Mouse (Mus musculus) neural tube, embryonic 14.5 days (tissue): ENCODE results near the gene Il11ra1. TPM values are rescaled to one million over a fixed set of nuclear protein-coding genes. Genes with fewer than 3 reads are reported as not detected.
"Not testable (repeated sequence)": the region's sequence is repeated elsewhere in the genome, so short reads cannot be mapped to it uniquely, and the experiment has no call there.

Experiments
- ATAC-seq: fragments of 200-750 bp; cut with Nextera tagmentation; 2 replicates; pipeline ENCODE4 v1.8.0; 2017; ENCODE audit warnings: low read depth, mild to moderate bottlenecking, moderate TSS enrichment, moderate library complexity
- H3K27ac ChIP-seq: fragments of 300-500 bp; sonication (generic); 2 replicates; pipeline ENCODE4 v1.5.1; 2014; ENCODE audit warnings: low read depth, mild to moderate bottlenecking, control low read depth, low read length, moderate library complexity, mixed read lengths
- H3K27me3 ChIP-seq: fragments of 300-500 bp; sonication (generic); 2 replicates; pipeline ENCODE4 v1.6.1; 2014; ENCODE audit warnings: low read length; ENCODE audit not compliant: control insufficient read depth, insufficient read depth
- H3K36me3 ChIP-seq: fragments of 300-500 bp; sonication (generic); 2 replicates; pipeline ENCODE4 v1.6.1; 2014; ENCODE audit warnings: low read length, mixed read lengths; ENCODE audit not compliant: control insufficient read depth, insufficient read depth
- H3K4me1 ChIP-seq: fragments of 300-500 bp; sonication (generic); 2 replicates; pipeline ENCODE4 v1.6.1; 2014; ENCODE audit warnings: low read length; ENCODE audit not compliant: control insufficient read depth, insufficient read depth
- H3K4me2 ChIP-seq: fragments of 300-500 bp; sonication (generic); 2 replicates; pipeline ENCODE4 v1.6.1; 2014; ENCODE audit warnings: mild to moderate bottlenecking, low read depth, low read length, control low read depth
- H3K4me3 ChIP-seq: fragments of 300-500 bp; sonication (generic); 2 replicates; pipeline ENCODE4 v1.5.1; 2014; ENCODE audit warnings: low read depth, low read length, control low read depth, mixed read lengths
- H3K9ac ChIP-seq: fragments of 300-500 bp; sonication (generic); replicated peaks from 2 replicates; pipeline ENCODE4 v1.6.1; 2014; ENCODE audit warnings: low read depth, mild to moderate bottlenecking, control low read depth, low read length, mixed read lengths
- H3K9me3 ChIP-seq: fragments of 300-500 bp; sonication (generic); 2 replicates; pipeline ENCODE4 v1.6.1; 2016; ENCODE audit warnings: low read length; ENCODE audit not compliant: control insufficient read depth
- WGBS: fragments of 180-500 bp; shearing (Covaris S2); extraction: QIAGEN DNeasy Blood & Tissue Kit; methylation state at CpG from one replicate; pipeline ENCODE4 v1.1.7; 2014; 5-methylcytosine and 5-hydroxymethylcytosine counted together
- polyA plus RNA-seq: library from polyadenylated mRNA; unstranded; fragments of >200 nt; fragmentation: Nextera tagmentation; extraction: Ambion mirVana; gene quantifications from 2 replicates; pipeline ENCODE4 v1.2.1, GENCODE M21; 2014

Gene Il11ra1
- polyA plus RNA-seq, 1 experiment from 2014 or later = 26.2 TPM

DNA sequence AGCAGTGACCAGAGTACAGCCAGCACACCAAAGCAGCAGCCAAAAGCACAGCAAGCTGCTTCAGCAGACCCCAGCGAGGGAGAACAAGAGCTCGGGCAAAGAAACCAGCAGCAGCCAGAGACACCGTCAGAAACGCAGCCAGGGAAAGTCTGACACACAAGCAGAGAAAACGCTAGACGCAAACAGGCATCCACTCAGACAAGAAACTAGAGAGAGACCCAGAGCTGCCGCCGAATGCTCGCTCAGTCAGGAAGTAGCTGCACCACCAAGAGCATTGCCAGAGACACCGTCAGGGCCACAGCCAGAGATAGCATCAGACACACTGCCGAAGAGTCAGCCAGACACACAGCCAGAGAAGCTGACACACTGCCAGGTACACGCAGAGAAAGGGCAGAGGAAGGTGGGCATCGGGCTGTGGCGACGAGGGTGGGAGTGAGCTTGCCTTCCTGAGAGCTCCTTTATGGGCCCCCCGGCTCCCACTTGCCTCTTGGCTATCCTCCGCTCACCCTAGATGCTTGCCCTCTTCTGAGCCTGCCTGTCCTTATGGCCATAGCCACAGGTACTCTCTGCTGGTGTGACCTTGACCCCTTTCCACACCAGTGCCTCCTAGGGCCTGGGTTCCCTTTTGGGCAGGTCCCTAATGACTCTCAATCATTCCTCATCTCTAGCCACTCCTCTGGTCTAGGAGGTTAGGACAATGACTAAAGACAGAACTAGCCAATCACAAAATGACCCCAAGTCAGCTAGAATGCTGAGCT is 23.4 kb upstream of the Il11ra1 start:
- ATAC-seq = no peak
- Histone ChIP-seq H3K9me3 (no peaks in the 10 kb centered on the region), H3K4me2 (no peak overlapping the region), H3K27ac (no peak overlapping the region; the same call in 1 of the 2 replicates), H3K36me3 (no peaks in the 10 kb centered on the region), H3K9ac (0 out of 2 replicates have a peak overlapping the region, but pooled peaks have one; percentile 21), H3K27me3 (no peaks in the 10 kb centered on the region), H3K4me3 (no peak overlapping the region), H3K4me1 (peaks cover 52% of the 10 kb centered on the region)
- 68% methylated on average over 16 of the region's 17 CpGs for whole genome bisulfite sequencing

DNA sequence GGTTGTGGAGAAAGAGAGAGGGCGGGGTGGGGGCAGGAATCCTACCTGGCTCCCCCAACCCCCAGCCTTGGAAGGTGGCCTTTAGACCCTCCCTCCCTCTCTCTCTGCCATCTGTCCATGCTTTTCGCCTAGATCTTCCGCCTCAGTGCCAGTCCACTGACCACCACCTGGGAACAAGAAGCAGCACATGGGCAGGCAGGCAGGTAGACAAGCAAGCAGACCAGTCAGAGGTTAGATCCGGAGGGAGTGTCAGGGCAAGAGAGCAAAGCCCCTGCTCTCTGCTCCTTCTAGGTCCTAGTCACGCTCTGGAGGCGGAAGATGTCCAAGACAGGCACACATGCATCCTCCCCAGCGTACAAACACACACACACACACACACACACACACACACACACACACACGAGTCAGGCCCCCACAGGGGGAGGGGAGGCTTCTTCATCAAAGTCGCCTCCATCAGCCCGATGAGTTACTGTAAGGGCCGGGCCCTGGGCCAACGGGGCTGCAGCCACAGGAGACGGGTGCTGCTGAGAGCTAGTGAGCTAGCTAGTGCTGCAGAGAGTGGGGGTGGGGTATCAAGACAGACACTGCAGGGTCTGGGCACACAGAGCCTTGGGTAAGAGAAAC is 22.7 kb upstream of the Il11ra1 start:
- Histone ChIP-seq H3K36me3 (no peaks in the 10 kb centered on the region), H3K9me3 (no peaks in the 10 kb centered on the region), H3K27me3 (no peaks in the 10 kb centered on the region), H3K27ac (peak overlapping the region; percentile 64; the same call in 1 of the 2 replicates), H3K4me1 (peaks cover 45% of the 10 kb centered on the region), H3K4me2 (no peak overlapping the region), H3K4me3 (no peak overlapping the region), H3K9ac (no peak overlapping the region)
- WGBS = 31% methylated on average over 13 of the region's 13 CpGs
- ATAC-seq = peak; percentile 79

DNA sequence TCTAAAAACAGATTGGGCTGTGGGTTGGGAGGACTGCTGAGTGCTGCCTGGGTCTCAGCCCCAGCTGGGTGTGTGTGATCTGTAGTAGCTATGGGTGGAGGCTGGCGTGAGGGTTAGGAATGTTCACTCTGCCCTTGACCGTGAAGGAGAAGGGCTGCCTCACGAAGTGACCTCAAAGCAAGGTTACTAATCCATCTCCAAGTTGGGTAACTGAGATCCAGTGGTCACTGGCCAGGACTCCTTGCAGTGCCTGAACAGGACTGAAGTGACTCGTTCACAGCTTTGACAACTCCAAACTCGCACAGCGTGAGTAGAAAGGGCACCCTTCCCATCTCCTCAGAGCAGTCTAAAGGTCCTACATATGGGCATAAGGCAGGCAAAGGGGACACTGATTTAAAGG is 20.9 kb upstream of the Il11ra1 start:
- no peaks in the 10 kb centered on the region for H3K27me3 ChIP-seq
- H3K27ac ChIP-seq = peak overlapping the region; percentile 1; the same call in 1 of the 2 replicates
- no peak overlapping the region for H3K4me2 ChIP-seq
- no peak for ATAC-seq
- H3K4me3 ChIP-seq = no peak overlapping the region
- no peaks in the 10 kb centered on the region for H3K9me3 ChIP-seq
- no peak overlapping the region for H3K9ac ChIP-seq
- 75% methylated on average over 6 of the region's 6 CpGs for WGBS
- no peaks in the 10 kb centered on the region for H3K36me3 ChIP-seq
- peaks cover 38% of the 10 kb centered on the region for H3K4me1 ChIP-seq

DNA sequence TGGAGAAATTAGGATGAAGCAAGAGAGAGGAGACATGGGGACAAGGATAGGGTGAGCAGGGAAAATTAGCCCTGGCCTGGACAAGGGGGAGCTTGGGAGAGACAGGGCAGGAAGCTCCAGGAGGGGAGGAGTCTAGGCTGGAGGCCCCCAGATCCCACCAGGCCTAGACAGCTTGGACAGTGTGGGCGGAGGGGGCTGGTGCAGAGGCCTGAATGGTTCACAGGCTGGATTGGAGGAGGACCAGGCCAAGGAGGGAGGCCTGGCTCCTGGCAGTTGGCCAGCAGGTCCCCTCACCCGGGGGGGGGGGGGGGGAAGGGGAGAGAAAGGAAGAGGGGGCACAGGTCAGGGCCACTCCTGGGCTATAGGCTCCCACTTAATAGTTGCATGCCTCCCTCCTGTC is 20.5 kb upstream of the Il11ra1 start:
- 38% methylated on average over 1 of the region's 2 CpGs for WGBS
- peaks cover 38% of the 10 kb centered on the region for H3K4me1 ChIP-seq
- H3K9ac ChIP-seq = no peak overlapping the region
- peak overlapping the region; percentile 1; the same call in 1 of the 2 replicates for H3K27ac ChIP-seq
- no peak overlapping the region for H3K4me3 ChIP-seq
- H3K4me2 ChIP-seq = no peak overlapping the region
- no peaks in the 10 kb centered on the region for H3K27me3 ChIP-seq
- no peaks in the 10 kb centered on the region for H3K36me3 ChIP-seq
- ATAC-seq = no peak
- no peaks in the 10 kb centered on the region for H3K9me3 ChIP-seq

DNA sequence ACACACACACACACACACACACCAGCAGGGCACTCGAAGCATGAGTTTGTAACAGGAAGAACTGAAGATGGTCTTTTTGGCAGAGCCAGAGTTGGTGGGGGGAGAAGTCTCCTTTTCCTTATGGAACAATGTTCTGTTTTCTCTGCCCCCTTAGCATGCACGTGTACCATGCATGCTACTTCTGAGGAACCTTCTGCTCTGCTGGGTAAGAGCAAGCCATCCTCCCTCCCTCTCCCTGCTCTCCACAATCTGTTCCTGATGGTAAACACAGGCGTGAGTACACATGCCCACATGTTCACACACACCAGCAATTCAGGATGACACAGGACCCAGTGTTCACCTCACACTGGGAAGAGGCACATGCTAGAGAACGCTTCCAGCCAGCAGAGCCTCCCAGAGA is 18.6 kb upstream of the Il11ra1 start:
- WGBS = 59% methylated on average over 4 of the region's 4 CpGs
- Histone ChIP-seq H3K27me3 (no peaks in the 10 kb centered on the region), H3K9me3 (no peaks in the 10 kb centered on the region), H3K4me2 (no peak overlapping the region), H3K27ac (no peak overlapping the region), H3K4me1 (peaks cover 27% of the 10 kb centered on the region), H3K36me3 (no peaks in the 10 kb centered on the region), H3K4me3 (no peak overlapping the region), H3K9ac (no peak overlapping the region)
- no peak for ATAC-seq

DNA sequence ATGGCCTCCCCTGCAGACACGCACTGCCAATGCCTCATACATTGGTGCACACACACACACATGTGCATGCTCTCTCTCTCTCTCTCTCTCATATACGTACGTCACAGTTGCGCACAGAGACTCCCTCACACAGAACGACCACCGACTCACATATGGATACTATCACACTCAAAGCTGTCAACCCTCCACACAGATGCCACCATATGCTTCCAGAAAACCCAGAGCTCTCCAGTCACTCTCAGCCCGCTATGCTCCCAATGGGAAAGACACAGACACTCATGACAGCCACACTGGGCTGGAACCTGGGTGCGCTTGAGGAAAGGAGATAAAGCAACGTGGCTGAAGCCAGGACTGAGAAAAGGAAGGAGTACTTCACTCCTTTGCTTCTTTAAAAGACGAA is 17.8 kb upstream of the Il11ra1 start:
- Histone ChIP-seq H3K9me3 (no peaks in the 10 kb centered on the region), H3K27me3 (no peaks in the 10 kb centered on the region), H3K9ac (no peak overlapping the region), H3K4me2 (no peak overlapping the region), H3K4me3 (no peak overlapping the region), H3K36me3 (no peaks in the 10 kb centered on the region), H3K27ac (no peak overlapping the region), H3K4me1 (peaks cover 21% of the 10 kb centered on the region)
- no peak for ATAC-seq
- 66% methylated on average over 10 of the region's 10 CpGs for WGBS

DNA sequence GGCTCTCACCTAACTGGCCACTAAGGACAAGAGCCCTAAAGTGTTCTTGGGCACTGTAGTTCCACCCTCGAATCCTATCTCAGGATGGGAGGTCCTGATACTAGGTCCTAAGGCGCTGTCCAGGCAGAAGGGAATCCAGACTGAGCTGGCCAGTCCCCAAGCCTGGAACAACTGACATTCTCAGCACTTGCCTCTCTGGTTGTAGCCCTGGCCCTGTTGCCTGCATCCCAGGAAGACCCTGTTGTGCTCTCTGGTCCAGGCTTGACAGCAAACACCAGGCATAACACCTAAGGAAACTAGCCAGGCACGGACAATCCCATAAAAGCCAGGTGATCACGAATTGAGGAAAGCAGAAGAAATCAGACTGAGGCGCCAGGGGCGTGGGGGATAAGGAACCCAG is 17.0 kb upstream of the Il11ra1 start:
- WGBS = 24% methylated on average over 6 of the region's 6 CpGs
- no peak overlapping the region for H3K9ac ChIP-seq
- H3K27ac ChIP-seq = 0 out of 2 replicates have a peak overlapping the region, but pooled peaks have one; percentile 16
- no peaks in the 10 kb centered on the region for H3K36me3 ChIP-seq
- peaks cover 13% of the 10 kb centered on the region for H3K4me1 ChIP-seq
- no peak for ATAC-seq
- no peak overlapping the region for H3K4me3 ChIP-seq
- H3K4me2 ChIP-seq = no peak overlapping the region
- H3K9me3 ChIP-seq = no peaks in the 10 kb centered on the region
- no peaks in the 10 kb centered on the region for H3K27me3 ChIP-seq

DNA sequence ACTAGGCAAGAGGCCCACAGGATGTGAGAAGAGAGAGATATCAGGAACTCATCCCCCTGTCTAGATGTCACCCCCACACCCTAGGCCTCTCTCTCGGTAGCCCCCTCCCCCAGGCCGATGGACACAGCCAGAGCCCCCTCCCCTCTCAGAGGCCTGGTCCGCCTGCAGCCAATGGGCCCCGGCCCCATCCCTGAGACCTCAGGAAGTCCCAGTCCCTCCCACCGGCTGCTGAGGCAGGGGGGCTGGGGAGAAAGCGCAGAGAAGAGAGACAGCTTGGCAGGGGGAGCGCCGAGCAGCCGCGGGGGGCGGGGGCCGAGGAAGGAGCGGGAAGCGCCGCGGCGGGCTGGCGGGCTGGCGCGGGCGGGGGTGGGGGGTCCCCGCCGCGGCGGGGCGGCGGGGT is 16.5 kb upstream of the Il11ra1 start:
- WGBS = 0% methylated on average over 2 of the region's 27 CpGs
- H3K9me3 ChIP-seq, H3K9ac ChIP-seq, H3K36me3 ChIP-seq, H3K27ac ChIP-seq, H3K4me3 ChIP-seq, H3K4me2 ChIP-seq, H3K27me3 ChIP-seq: not testable (repeated sequence)
- peaks cover 11% of the 10 kb centered on the region for H3K4me1 ChIP-seq
- peak; percentile 21 for ATAC-seq
